Mouse (Mus musculus): Measurements from ENCODE around the gene Asb17. TPM values are rescaled to one million over a fixed set of nuclear protein-coding genes. Genes with fewer than 3 reads are reported as not detected.

Asb17 gene
- total and polyA plus RNA-seq, 2 experiments from 2014 or later: not detected

DNA sequence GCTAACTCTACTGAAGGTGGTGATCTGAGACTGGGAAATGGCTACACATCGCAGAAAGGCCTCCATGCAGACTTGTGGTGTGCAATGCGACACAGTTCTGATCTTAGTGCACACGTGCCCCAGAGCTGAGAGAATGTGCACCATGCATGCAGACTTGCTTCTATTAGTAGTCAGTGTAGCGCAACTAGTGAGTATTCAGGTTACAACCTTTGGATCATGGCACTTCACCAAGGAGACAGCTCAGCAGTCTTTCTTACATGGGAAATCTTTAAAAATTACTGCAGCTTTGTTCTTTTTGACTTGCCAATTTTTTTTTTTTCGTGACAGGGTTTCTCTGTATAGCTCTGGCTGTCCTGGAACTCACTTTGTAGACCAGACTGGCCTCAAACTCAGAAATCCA lies 27.4 kb downstream of the Asb17 start:
- Histone ChIP-seq H3K27me3 (ENCODE audit: insufficient read depth, low read length) (no peaks in the 10 kb centered on the region), H3K4me2 (ENCODE audit: low read depth, low read length) (no peak overlapping the region), H3K4me3 (ENCODE audit: low read length) (no peak overlapping the region), H3K9me3 (ENCODE audit: low read length) (no peaks in the 10 kb centered on the region), H3K9ac (replicated peaks; ENCODE audit: low read length) (no peak overlapping the region), H3K4me1 (ENCODE audit: insufficient read depth, low read length) (no peaks in the 10 kb centered on the region), H3K27ac (no peak overlapping the region), H3K36me3 (ENCODE audit: insufficient read depth, low read length) (no peaks in the 10 kb centered on the region)
- no peak for TF ChIP-seq CTCF (IDR thresholded peaks at IDR 0.05; ENCODE audit: low read depth)
- WGBS: 82% methylated on average over 5 of the region's 5 CpGs
- ATAC-seq (no peak), DNase-seq (ENCODE audit: low spot score) (no peak)

DNA sequence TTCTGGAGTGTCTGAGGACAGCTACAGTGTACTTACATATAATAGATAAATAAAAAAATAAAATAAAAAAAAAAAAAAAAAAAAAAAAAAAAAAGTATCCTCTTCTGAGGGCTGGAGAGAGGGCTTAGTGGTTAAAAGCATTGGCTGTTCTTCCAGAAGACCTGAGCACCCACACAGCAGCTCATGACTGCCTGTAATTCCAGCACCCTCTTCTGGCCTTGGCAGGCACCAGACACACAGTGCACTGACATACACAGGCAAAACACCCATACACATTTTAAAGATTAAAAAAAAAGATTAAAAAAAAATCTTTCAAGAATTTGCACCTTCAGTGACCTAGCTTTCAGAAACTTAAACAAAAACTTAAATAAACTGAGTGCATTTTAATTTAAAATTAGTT lies 42.3 kb downstream of the Asb17 start:
- peak; percentile 54 for TF ChIP-seq CTCF (IDR thresholded peaks at IDR 0.05; ENCODE audit: low read depth)
- H3K4me2 ChIP-seq (ENCODE audit: low read depth, low read length): no peak overlapping the region
- no peak overlapping the region for H3K4me3 ChIP-seq (ENCODE audit: low read length)
- no peaks in the 10 kb centered on the region for H3K36me3 ChIP-seq (ENCODE audit: insufficient read depth, low read length)
- no peak overlapping the region for H3K9ac ChIP-seq (replicated peaks; ENCODE audit: low read length)
- H3K27ac ChIP-seq: no peak overlapping the region
- ATAC-seq (no peak), DNase-seq (ENCODE audit: low spot score) (no peak)
- no peaks in the 10 kb centered on the region for H3K9me3 ChIP-seq (ENCODE audit: low read length)
- H3K27me3 ChIP-seq (ENCODE audit: insufficient read depth, low read length): no peaks in the 10 kb centered on the region
- no peaks in the 10 kb centered on the region for H3K4me1 ChIP-seq (ENCODE audit: insufficient read depth, low read length)

- no peaks in the 10 kb centered on the region for H3K4me1 ChIP-seq (ENCODE audit: insufficient read depth, low read length)
- DNase-seq (ENCODE audit: low spot score): no peak
- 79% methylated on average over 6 of the region's 6 CpGs for WGBS
- no peaks in the 10 kb centered on the region for H3K36me3 ChIP-seq (ENCODE audit: insufficient read depth, low read length)
- no peak for ATAC-seq
- H3K4me2 ChIP-seq (ENCODE audit: low read depth, low read length): no peak overlapping the region
- no peaks in the 10 kb centered on the region for H3K27me3 ChIP-seq (ENCODE audit: insufficient read depth, low read length)
- no peak overlapping the region for H3K9ac ChIP-seq (replicated peaks; ENCODE audit: low read length)
- H3K9me3 ChIP-seq (ENCODE audit: low read length): no peaks in the 10 kb centered on the region
- no peak overlapping the region for H3K27ac ChIP-seq
- no peak for TF ChIP-seq CTCF (IDR thresholded peaks at IDR 0.05; ENCODE audit: low read depth)
- no peak overlapping the region for H3K4me3 ChIP-seq (ENCODE audit: low read length)
These were observed 44.1 kb downstream of the Asb17 start for GRCm38 (mm10) chr3:153888141-153888540.

- Histone ChIP-seq H3K27me3 (ENCODE audit: insufficient read depth, low read length) (no peaks in the 10 kb centered on the region), H3K9me3 (ENCODE audit: low read length) (no peaks in the 10 kb centered on the region), H3K4me3 (ENCODE audit: low read length) (no peak overlapping the region), H3K4me1 (ENCODE audit: insufficient read depth, low read length) (no peaks in the 10 kb centered on the region), H3K9ac (replicated peaks; ENCODE audit: low read length) (no peak overlapping the region), H3K36me3 (ENCODE audit: insufficient read depth, low read length) (no peaks in the 10 kb centered on the region), H3K4me2 (ENCODE audit: low read depth, low read length) (no peak overlapping the region), H3K27ac (no peak overlapping the region)
- DNase-seq (ENCODE audit: low spot score) (no peak), ATAC-seq (no peak)
- 78% methylated on average over 7 of the region's 8 CpGs for WGBS
- TF ChIP-seq CTCF (IDR thresholded peaks at IDR 0.05; ENCODE audit: low read depth): no peak
These were observed 45.3 kb downstream of the Asb17 start for GRCm38 (mm10) chr3:153889188-153889781.

GRCm38 (mm10) chr3:153895454-153895853 lies 51.4 kb downstream of the Asb17 start:
- DNase-seq (ENCODE audit: low spot score) (no peak), ATAC-seq (no peak)
- H3K4me3 ChIP-seq (ENCODE audit: low read length): no peak overlapping the region
- H3K9me3 ChIP-seq (ENCODE audit: low read length): no peaks in the 10 kb centered on the region
- TF ChIP-seq CTCF (IDR thresholded peaks at IDR 0.05; ENCODE audit: low read depth): no peak
- no peaks in the 10 kb centered on the region for H3K4me1 ChIP-seq (ENCODE audit: insufficient read depth, low read length)
- no peak overlapping the region for H3K4me2 ChIP-seq (ENCODE audit: low read depth, low read length)
- H3K9ac ChIP-seq (replicated peaks; ENCODE audit: low read length): no peak overlapping the region
- 85% methylated on average over 3 of the region's 3 CpGs for WGBS
- no peaks in the 10 kb centered on the region for H3K27me3 ChIP-seq (ENCODE audit: insufficient read depth, low read length)
- no peaks in the 10 kb centered on the region for H3K36me3 ChIP-seq (ENCODE audit: insufficient read depth, low read length)
- H3K27ac ChIP-seq: no peak overlapping the region

- no peaks in the 10 kb centered on the region for H3K36me3 ChIP-seq (ENCODE audit: insufficient read depth, low read length)
- TF ChIP-seq CTCF (IDR thresholded peaks at IDR 0.05; ENCODE audit: low read depth): no peak
- WGBS: 74% methylated on average over 6 of the region's 6 CpGs
These were observed 53.2 kb downstream of the Asb17 start for GRCm38 (mm10) chr3:153897216-153897615.

DNA sequence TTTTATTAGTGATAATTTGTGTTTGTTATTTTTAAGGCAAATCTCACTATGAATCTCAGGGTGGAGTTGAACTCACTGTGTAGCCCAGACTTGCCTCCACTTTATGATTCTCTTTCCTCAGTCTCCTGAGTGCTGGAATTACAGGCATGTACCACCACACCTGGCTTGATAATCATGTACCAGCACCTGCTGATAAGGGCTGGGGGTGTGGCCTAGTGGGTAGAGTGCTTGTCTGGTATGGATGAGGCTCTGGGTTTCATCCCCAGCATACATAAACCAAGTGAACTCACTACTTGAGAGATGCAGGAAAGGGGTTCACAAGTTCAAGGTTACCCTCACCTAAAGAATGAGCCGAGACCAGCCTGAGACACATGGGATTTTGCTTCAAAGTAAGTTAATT lies 57.9 kb downstream of the Asb17 start:
- no peak overlapping the region for H3K4me2 ChIP-seq (ENCODE audit: low read depth, low read length)
- TF ChIP-seq CTCF (IDR thresholded peaks at IDR 0.05; ENCODE audit: low read depth): no peak
- H3K4me1 ChIP-seq (ENCODE audit: insufficient read depth, low read length): no peaks in the 10 kb centered on the region
- no peak overlapping the region for H3K27ac ChIP-seq
- no peak for ATAC-seq
- no peak overlapping the region for H3K9ac ChIP-seq (replicated peaks; ENCODE audit: low read length)
- peaks cover 16% of the 10 kb centered on the region for H3K36me3 ChIP-seq (ENCODE audit: insufficient read depth, low read length)
- no peaks in the 10 kb centered on the region for H3K9me3 ChIP-seq (ENCODE audit: low read length)
- 89% methylated on average over 1 of the region's 1 CpGs for WGBS
- H3K27me3 ChIP-seq (ENCODE audit: insufficient read depth, low read length): no peaks in the 10 kb centered on the region
- no peak for DNase-seq (ENCODE audit: low spot score)
- H3K4me3 ChIP-seq (ENCODE audit: low read length): no peak overlapping the region

More at GRCm38 (mm10) chr3:153897216-153897615, 53.2 kb downstream of the Asb17 start:
- no peak for DNase-seq (ENCODE audit: low spot score)
- no peak overlapping the region for H3K9ac ChIP-seq (replicated peaks; ENCODE audit: low read length)
- H3K27ac ChIP-seq: no peak overlapping the region
- H3K4me1 ChIP-seq (ENCODE audit: insufficient read depth, low read length): no peaks in the 10 kb centered on the region
- no peaks in the 10 kb centered on the region for H3K27me3 ChIP-seq (ENCODE audit: insufficient read depth, low read length)
- no peak for ATAC-seq
- H3K4me3 ChIP-seq (ENCODE audit: low read length): no peak overlapping the region
- no peaks in the 10 kb centered on the region for H3K9me3 ChIP-seq (ENCODE audit: low read length)
- no peak overlapping the region for H3K4me2 ChIP-seq (ENCODE audit: low read depth, low read length)

Data from hindbrain, postnatal 0 days (tissue).